Mouse (Mus musculus): Measurements from ENCODE around the gene Doc2g. TPM values are rescaled to one million over a fixed set of nuclear protein-coding genes. Genes with fewer than 3 reads are reported as not detected.

The Doc2g gene
- total and polyA plus RNA-seq, 2 experiments from 2014 or later, result 5.5 to 8.8 TPM

DNA sequence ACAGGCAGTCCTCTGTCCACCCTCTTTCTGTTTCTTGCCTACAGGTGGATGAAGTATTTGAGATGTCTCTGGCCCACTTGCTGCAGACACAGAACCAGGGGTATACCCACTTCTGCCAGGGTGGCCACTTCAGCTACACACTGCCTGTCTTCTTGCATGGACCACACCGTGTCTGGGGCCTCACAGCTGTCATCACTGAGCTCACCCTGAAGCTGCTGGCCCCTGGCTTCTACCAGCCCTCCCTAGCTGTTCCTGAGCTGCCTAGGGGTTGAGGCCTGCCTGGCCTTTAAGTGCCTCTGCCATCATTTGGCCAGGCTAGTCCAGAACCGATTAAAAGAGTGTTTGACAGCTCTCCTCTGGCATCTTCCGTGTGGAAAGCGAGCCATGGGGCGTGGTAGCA, 1.4 kb upstream of the Doc2g start:
- whole genome bisulfite sequencing, result 90% methylated on average over 5 of the region's 5 CpGs
- no peak overlapping the region for H3K4me3 ChIP-seq (ENCODE audit: low read depth, low read length)
- DNase-seq (ENCODE audit: low spot score), result no peak
- no peak overlapping the region for H3K4me2 ChIP-seq (ENCODE audit: low read depth, low read length, poor library complexity, severe bottlenecking)
- H3K27me3 ChIP-seq (ENCODE audit: insufficient read depth, low read length), result no peaks in the 10 kb centered on the region
- peaks cover 7% of the 10 kb centered on the region; the same call in 1 of the 2 replicates for H3K4me1 ChIP-seq (ENCODE audit: insufficient read depth, low read length)
- H3K36me3 ChIP-seq (ENCODE audit: insufficient read depth, low read length), result peaks cover 10% of the 10 kb centered on the region
- no peak for TF ChIP-seq CTCF (IDR thresholded peaks at IDR 0.05)
- ATAC-seq (ENCODE audit: low FRiP score), result no peak
- H3K27ac ChIP-seq (ENCODE audit: low read depth, low read length), result no peak overlapping the region
- H3K9me3 ChIP-seq (ENCODE audit: low read length), result no peaks in the 10 kb centered on the region
- no peak overlapping the region for H3K9ac ChIP-seq (replicated peaks; ENCODE audit: low read length, poor library complexity, severe bottlenecking)

DNA sequence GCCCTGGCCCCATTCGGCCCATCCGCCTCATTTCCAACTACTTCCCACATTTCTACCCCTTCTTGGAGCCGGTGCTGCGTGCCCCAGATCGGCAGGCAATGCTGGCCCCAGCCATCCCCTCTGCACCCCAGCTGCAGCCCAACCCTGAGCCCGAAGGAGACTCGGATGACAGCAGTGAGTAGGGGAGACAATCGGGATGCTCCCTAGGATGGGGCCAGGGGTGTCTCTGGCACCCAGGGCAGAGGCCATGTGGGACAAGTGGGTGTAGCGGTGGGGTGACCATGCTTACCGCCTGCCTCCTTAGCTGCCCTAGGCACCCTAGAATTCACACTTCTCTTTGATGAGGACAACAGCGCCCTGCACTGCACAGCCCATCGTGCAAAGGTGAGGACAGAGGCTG, 528 bp downstream of the Doc2g start:
- peaks cover 27% of the 10 kb centered on the region for H3K36me3 ChIP-seq (ENCODE audit: insufficient read depth, low read length)
- H3K27ac ChIP-seq (ENCODE audit: low read depth, low read length), result no peak overlapping the region
- no peak overlapping the region for H3K9ac ChIP-seq (replicated peaks; ENCODE audit: low read length, poor library complexity, severe bottlenecking)
- no peak for TF ChIP-seq CTCF (IDR thresholded peaks at IDR 0.05)
- DNase-seq (ENCODE audit: low spot score) (no peak), ATAC-seq (ENCODE audit: low FRiP score) (no peak)
- H3K4me1 ChIP-seq (ENCODE audit: insufficient read depth, low read length), result peaks cover 7% of the 10 kb centered on the region; the same call in 1 of the 2 replicates
- no peak overlapping the region for H3K4me3 ChIP-seq (ENCODE audit: low read depth, low read length)
- WGBS, result 86% methylated on average over 12 of the region's 12 CpGs
- H3K27me3 ChIP-seq (ENCODE audit: insufficient read depth, low read length), result no peaks in the 10 kb centered on the region
- no peak overlapping the region for H3K4me2 ChIP-seq (ENCODE audit: low read depth, low read length, poor library complexity, severe bottlenecking)
- H3K9me3 ChIP-seq (ENCODE audit: low read length), result no peaks in the 10 kb centered on the region

DNA sequence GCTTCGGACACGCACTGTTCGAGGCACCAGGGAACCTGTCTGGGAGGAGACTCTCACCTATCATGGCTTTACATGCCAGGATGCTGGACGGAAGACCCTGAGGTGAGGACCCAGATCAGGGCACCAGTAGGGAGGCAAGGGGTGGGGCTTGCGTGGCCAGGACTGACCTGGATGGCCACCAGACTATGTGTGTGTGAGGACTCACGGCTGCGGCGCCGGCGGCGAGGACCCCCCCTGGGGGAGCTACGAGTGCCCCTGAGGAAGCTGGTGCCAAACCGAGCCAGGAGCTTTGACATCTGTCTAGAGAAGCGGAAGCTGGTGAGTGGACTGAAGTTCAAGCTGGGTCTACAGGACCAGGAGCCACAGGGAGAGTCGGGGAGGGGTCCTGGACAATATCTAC, 1.2 kb downstream of the Doc2g start:
- Histone ChIP-seq H3K36me3 (ENCODE audit: insufficient read depth, low read length) (peaks cover 34% of the 10 kb centered on the region), H3K27ac (ENCODE audit: low read depth, low read length) (no peak overlapping the region), H3K4me2 (ENCODE audit: low read depth, low read length, poor library complexity, severe bottlenecking) (no peak overlapping the region), H3K9me3 (ENCODE audit: low read length) (no peaks in the 10 kb centered on the region), H3K4me3 (ENCODE audit: low read depth, low read length) (no peak overlapping the region), H3K9ac (replicated peaks; ENCODE audit: low read length, poor library complexity, severe bottlenecking) (no peak overlapping the region), H3K4me1 (ENCODE audit: insufficient read depth, low read length) (peaks cover 7% of the 10 kb centered on the region; the same call in 1 of the 2 replicates), H3K27me3 (ENCODE audit: insufficient read depth, low read length) (no peaks in the 10 kb centered on the region)
- no peak for DNase-seq (ENCODE audit: low spot score)
- WGBS, result 86% methylated on average over 15 of the region's 15 CpGs
- TF ChIP-seq CTCF (IDR thresholded peaks at IDR 0.05), result no peak
- ATAC-seq (ENCODE audit: low FRiP score), result no peak

DNA sequence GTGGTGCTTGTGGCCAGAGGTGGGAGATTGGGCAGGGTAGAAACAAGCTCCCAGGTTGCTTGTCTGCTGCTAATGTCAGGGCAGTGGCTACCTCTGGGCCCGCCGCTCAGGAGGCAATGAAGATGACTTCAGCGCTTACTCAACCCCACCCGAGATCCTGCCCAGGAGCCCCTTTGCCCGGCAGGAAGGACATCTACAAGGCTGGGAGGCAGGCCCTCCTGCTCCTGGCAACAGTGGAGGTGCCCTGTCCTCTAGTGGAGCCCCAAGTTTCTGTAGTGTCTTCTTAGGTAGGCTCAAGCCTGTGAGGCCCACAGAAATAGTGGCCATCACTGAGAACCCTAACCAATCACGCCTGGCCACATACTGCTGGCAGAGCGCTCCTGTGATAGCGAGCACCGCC, 2.0 kb downstream of the Doc2g start:
- DNase-seq (ENCODE audit: low spot score), result no peak
- no peaks in the 10 kb centered on the region for H3K9me3 ChIP-seq (ENCODE audit: low read length)
- H3K36me3 ChIP-seq (ENCODE audit: insufficient read depth, low read length), result peaks cover 41% of the 10 kb centered on the region

DNA sequence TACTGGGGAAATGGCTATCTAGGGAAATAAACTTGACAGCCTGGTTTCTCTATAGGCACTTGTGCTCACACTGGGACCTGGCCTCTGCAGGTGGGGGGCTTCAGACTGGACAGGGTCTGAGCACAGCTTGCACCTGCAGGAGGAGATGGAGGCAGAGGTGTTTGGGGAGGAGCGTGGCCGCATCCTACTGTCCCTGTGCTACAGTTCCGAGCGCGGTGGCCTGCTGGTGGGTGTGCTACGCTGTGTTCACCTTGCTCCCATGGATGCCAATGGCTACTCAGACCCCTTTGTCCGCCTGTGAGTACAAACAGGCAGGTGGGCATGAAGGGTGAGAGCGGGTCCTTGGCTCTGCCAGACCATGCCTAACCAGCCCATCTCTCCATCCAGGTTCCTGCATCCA, 2.9 kb downstream of the Doc2g start:
- no peak overlapping the region for H3K9ac ChIP-seq (replicated peaks; ENCODE audit: low read length, poor library complexity, severe bottlenecking)
- H3K36me3 ChIP-seq (ENCODE audit: insufficient read depth, low read length), result peaks cover 41% of the 10 kb centered on the region
- ATAC-seq (ENCODE audit: low FRiP score) (no peak), DNase-seq (ENCODE audit: low spot score) (no peak)
- H3K4me3 ChIP-seq (ENCODE audit: low read depth, low read length), result no peak overlapping the region
- H3K9me3 ChIP-seq (ENCODE audit: low read length), result no peaks in the 10 kb centered on the region
- peaks cover 7% of the 10 kb centered on the region; the same call in 1 of the 2 replicates for H3K4me1 ChIP-seq (ENCODE audit: insufficient read depth, low read length)
- no peak overlapping the region for H3K4me2 ChIP-seq (ENCODE audit: low read depth, low read length, poor library complexity, severe bottlenecking)
- no peak for TF ChIP-seq CTCF (IDR thresholded peaks at IDR 0.05)
- no peaks in the 10 kb centered on the region for H3K27me3 ChIP-seq (ENCODE audit: insufficient read depth, low read length)
- 94% methylated on average over 8 of the region's 8 CpGs for WGBS
- no peak overlapping the region for H3K27ac ChIP-seq (ENCODE audit: low read depth, low read length)

More for the DNA sequence above, 2.0 kb downstream of the Doc2g start:
- ATAC-seq (ENCODE audit: low FRiP score), result no peak
- Histone ChIP-seq H3K4me2 (ENCODE audit: low read depth, low read length, poor library complexity, severe bottlenecking) (no peak overlapping the region), H3K27me3 (ENCODE audit: insufficient read depth, low read length) (no peaks in the 10 kb centered on the region), H3K9ac (replicated peaks; ENCODE audit: low read length, poor library complexity, severe bottlenecking) (no peak overlapping the region), H3K27ac (ENCODE audit: low read depth, low read length) (no peak overlapping the region), H3K4me1 (ENCODE audit: insufficient read depth, low read length) (peaks cover 7% of the 10 kb centered on the region; the same call in 1 of the 2 replicates), H3K4me3 (ENCODE audit: low read depth, low read length) (no peak overlapping the region)
- WGBS, result 90% methylated on average over 9 of the region's 9 CpGs
- TF ChIP-seq CTCF (IDR thresholded peaks at IDR 0.05), result no peak

DNA sequence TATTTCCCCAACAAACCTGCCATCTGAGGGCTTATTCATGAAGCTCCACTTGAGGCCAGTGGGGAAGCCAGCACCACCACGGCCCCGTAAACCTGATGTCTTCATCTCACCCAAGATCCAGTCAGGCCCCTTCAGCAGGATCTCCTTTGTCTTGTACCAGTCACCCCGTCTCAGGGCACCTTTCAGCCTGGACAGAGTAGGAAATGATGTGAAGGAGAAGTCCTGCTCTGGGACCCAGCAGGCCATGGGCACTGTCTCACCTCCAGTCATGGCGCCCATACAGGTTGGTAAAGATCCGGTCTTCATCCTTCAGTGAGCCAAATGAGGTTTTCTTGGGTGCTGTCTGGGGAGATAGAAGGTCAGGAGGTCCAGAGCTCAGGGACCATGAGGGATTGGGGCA, 8.0 kb downstream of the Doc2g start:
- no peak for ATAC-seq (ENCODE audit: low FRiP score)
- WGBS, result 94% methylated on average over 5 of the region's 5 CpGs
- Histone ChIP-seq H3K4me2 (ENCODE audit: low read depth, low read length, poor library complexity, severe bottlenecking) (no peak overlapping the region), H3K9ac (replicated peaks; ENCODE audit: low read length, poor library complexity, severe bottlenecking) (no peak overlapping the region), H3K27me3 (ENCODE audit: insufficient read depth, low read length) (no peaks in the 10 kb centered on the region), H3K4me3 (ENCODE audit: low read depth, low read length) (no peak overlapping the region), H3K9me3 (ENCODE audit: low read length) (no peaks in the 10 kb centered on the region), H3K4me1 (ENCODE audit: insufficient read depth, low read length) (peaks cover 5% of the 10 kb centered on the region; the same call in 1 of the 2 replicates), H3K36me3 (ENCODE audit: insufficient read depth, low read length) (peaks cover 37% of the 10 kb centered on the region), H3K27ac (ENCODE audit: low read depth, low read length) (no peak overlapping the region)
- DNase-seq (ENCODE audit: low spot score), result no peak
- no peak for TF ChIP-seq CTCF (IDR thresholded peaks at IDR 0.05)
